Mouse (Mus musculus) liver, adult 2 months (tissue): ENCODE measurements around the gene Caprin2.

Experiments used
- CTCF ChIP-seq: fragments of 200-500 bp; IDR thresholded peaks from 2 replicates; pipeline ENCODE4 v1.5.1; 2011; ENCODE audit warnings: low read depth, low read length, control low read depth
- POLR2A ChIP-seq: fragments of 200-500 bp; IDR thresholded peaks from 2 replicates; pipeline ENCODE4 v1.6.1; 2011; ENCODE audit warnings: low read length, control low read depth; ENCODE audit not compliant: insufficient read depth; ENCODE audit errors: extremely low read depth

DNA sequence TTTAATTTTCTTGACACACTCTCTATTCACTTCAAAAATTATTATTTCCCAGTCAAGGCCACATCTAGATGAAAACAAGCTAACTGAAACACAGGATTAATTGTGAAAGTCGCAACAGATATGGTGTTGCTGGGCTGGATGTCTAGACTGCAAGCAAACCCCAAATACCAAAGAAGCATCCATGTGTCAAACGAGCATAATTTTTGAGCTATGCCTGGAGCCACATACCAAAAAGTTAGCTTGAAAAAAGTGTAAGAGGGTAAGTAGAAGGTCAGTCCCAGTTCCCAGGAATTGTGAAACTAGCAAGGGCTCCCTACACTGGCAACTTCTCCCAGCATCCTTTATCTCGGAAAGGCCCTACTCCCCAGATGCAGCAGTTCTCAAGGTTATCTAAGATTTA, 47.7 kb upstream of the Caprin2 start:
- TF ChIP-seq CTCF (no peak), POLR2A (no peak)
